Mouse (Mus musculus) kidney, adult 2 months (tissue): ENCODE measurements at regions not wholly inside any gene's neighbourhood (a gene's known extent, or its start where the extent isn't known, plus 50 kb on each side); places are given as distances from the start of the nearest gene placed in this dataset.

ENCODE experiments used
- DNase-seq: peaks from one replicate; pipeline ENCODE4 v3.0.0; 2021
- H3K27ac ChIP-seq: fragments of 200-500 bp; 2 replicates; pipeline ENCODE4 v1.5.1; 2012; ENCODE audit warnings: low read depth, low read length, control low read depth, inconsistent platforms; ENCODE audit not compliant: insufficient read depth
- H3K27me3 ChIP-seq: fragments of 200-500 bp; replicated peaks from 2 replicates; pipeline ENCODE4 v1.6.1; 2012; ENCODE audit warnings: mild to moderate bottlenecking, moderate library complexity, low read length, inconsistent platforms; ENCODE audit not compliant: control insufficient read depth, insufficient read depth
- H3K36me3 ChIP-seq: fragments of 200-500 bp; 2 replicates; pipeline ENCODE4 v1.6.1; 2012; ENCODE audit warnings: mild to moderate bottlenecking, moderate library complexity, low read length, inconsistent platforms; ENCODE audit not compliant: control insufficient read depth, insufficient read depth
- H3K4me1 ChIP-seq: fragments of 200-500 bp; 2 replicates; pipeline ENCODE4 v1.6.1; 2011; ENCODE audit warnings: low read length; ENCODE audit not compliant: control insufficient read depth, insufficient read depth
- H3K4me3 ChIP-seq: fragments of 200-500 bp; 2 replicates; pipeline ENCODE4 v1.5.1; 2011; ENCODE audit warnings: mild to moderate bottlenecking, low read depth, low read length, control low read depth; ENCODE audit not compliant: insufficient read depth
- CTCF ChIP-seq: fragments of 200-500 bp; conservative IDR thresholded peaks from 2 replicates; pipeline ENCODE4 v1.5.1; 2011; ENCODE audit warnings: low read depth, mild to moderate bottlenecking, control low read depth, low read length, moderate library complexity, mixed read lengths; ENCODE audit not compliant: insufficient read depth, insufficient read length
- POLR2A ChIP-seq: fragments of 200-500 bp; IDR thresholded peaks from one replicate; pipeline ENCODE4 v1.6.1; 2011; ENCODE audit warnings: low read depth, low read length, control low read depth
- WGBS: fragments of 180-500 bp; shearing (Covaris S2); methylation state at CpG from one replicate; pipeline ENCODE4 v1.1.7; 2018; 5-methylcytosine and 5-hydroxymethylcytosine counted together

DNA sequence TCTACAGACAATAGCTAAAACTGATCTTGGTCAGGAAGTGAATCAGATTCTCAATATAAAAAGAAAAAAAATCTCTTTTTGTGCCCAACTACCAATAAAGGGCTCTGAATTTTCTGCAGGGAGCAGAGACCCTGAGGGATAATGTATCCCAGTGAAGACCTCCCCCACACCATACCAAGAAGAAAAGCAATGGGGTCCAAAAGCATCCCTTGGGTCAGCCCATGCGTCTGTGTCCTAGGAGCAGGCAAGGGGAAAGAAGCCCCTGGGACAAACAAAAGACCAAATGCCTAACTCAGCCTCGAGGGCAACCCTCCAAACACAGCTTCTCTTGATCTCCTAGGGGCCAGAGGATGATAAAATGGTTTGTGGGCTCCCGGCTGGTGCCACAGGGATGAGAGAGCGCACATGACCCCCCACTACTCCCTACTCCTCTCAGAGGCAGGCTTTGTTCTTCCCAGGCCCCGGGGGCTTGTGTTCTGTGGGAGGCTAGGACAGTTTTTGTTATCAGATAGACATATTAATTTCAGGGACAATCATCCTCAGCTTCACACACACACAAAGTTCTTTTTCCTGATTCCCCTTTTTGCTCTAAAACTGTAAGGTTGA, 172.0 kb upstream of the Slc25a13 start:
- Histone ChIP-seq H3K36me3 (no peaks in the 10 kb centered on the region), H3K27me3 (no peaks in the 10 kb centered on the region), H3K4me1 (no peaks in the 10 kb centered on the region), H3K4me3 (no peak overlapping the region), H3K27ac (no peak overlapping the region)
- no peak for TF ChIP-seq POLR2A
- no peak for TF ChIP-seq CTCF
- DNase-seq = no peak
- 36% methylated on average over 5 of the region's 5 CpGs for WGBS

DNA sequence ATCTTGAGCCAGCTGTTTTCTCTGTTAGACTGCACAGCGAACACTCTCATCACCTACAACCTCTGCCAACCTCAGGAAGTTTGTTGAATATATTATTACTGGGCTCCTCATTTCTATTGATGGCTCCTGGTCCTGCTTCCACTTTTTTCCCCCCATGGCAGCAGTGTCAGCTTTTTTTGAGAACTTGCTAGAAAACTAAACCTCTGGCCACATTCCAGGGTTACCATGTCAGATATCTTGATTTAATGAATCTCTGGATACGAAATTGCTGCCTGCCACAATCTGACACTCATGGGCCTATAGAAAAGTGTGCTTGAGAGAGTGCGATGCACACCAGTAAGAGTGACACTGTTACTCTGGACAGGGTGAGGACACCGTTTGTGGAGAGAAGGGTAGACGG, 170.6 kb upstream of the Slc25a13 start:
- TF ChIP-seq CTCF (no peak), POLR2A (no peak)
- Histone ChIP-seq H3K4me1 (no peaks in the 10 kb centered on the region), H3K27me3 (no peaks in the 10 kb centered on the region), H3K27ac (no peak overlapping the region), H3K4me3 (no peak overlapping the region), H3K36me3 (no peaks in the 10 kb centered on the region)
- no peak for DNase-seq
- whole genome bisulfite sequencing = 77% methylated on average over 5 of the region's 5 CpGs

DNA sequence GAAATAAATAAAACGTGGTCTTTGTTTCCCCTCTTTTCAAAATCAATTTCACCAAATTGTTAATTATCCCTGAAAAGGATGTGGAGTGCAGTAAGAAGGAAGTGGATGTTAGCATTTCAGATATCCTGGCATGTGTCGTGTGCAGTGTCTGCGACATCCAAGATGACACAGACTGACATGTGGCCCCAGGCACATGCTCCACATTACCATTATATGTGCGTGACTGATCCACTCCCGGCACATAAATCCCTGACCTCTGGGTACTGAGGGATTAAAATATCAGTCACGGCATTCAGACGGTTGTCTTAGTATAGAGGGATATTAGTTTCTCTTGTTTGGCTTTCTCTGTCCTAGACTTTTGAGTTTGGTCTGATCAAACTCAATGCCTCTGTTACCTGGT, 168.0 kb upstream of the Slc25a13 start:
- no peak overlapping the region for H3K4me3 ChIP-seq
- WGBS = 75% methylated on average over 7 of the region's 7 CpGs
- no peaks in the 10 kb centered on the region for H3K4me1 ChIP-seq
- DNase-seq = no peak
- TF ChIP-seq POLR2A = no peak
- TF ChIP-seq CTCF = no peak
- no peak overlapping the region for H3K27ac ChIP-seq
- H3K27me3 ChIP-seq = no peaks in the 10 kb centered on the region
- no peaks in the 10 kb centered on the region for H3K36me3 ChIP-seq

DNA sequence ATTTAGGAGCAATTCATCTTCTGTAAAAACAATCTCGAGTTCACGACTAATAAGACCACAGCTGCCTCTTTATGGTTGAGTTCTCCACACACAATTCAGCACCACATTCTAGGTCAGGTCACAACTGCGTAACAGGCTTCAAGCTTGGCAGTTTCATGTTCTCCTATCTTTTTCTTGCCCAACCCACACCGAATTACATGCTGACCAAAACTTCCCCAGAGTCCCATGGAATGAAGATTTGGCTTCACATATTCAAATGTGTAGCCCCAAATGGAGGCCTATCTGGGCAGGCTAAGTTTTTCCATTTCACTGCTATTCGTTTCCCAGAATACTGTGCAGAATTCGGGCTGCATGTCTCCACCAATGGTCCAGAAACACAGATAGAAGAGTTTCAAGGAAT, 167.5 kb upstream of the Slc25a13 start:
- Histone ChIP-seq H3K27ac (no peak overlapping the region), H3K4me3 (no peak overlapping the region), H3K4me1 (no peaks in the 10 kb centered on the region), H3K27me3 (no peaks in the 10 kb centered on the region), H3K36me3 (no peaks in the 10 kb centered on the region)
- no peak for DNase-seq
- TF ChIP-seq POLR2A (no peak), CTCF (no peak)
- 60% methylated on average over 6 of the region's 6 CpGs for WGBS

DNA sequence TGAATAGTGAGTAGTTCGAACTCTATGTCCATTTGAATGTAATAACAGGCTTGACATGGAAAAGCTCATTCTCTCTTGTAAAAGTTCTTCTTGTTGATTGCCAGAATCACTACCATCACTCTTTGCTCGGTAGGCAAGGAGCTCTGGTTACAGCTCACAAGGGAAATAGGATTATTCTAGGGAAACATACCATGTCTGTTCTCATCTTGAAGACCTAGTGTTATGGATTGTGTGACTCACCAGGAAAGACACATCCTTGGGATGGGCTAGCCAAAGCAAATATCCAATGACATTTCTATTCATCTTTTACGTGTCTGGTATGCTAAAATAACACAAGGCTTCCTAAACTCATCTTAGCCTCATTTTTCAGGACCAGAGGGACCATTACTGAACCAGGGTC, 155.4 kb upstream of the Slc25a13 start:
- Histone ChIP-seq H3K4me1 (no peaks in the 10 kb centered on the region), H3K27me3 (no peaks in the 10 kb centered on the region; the same call in 1 of the 2 replicates), H3K36me3 (no peaks in the 10 kb centered on the region), H3K4me3 (no peak overlapping the region), H3K27ac (no peak overlapping the region)
- DNase-seq = no peak
- 82% methylated on average over 3 of the region's 3 CpGs for WGBS
- TF ChIP-seq POLR2A (no peak), CTCF (no peak)

DNA sequence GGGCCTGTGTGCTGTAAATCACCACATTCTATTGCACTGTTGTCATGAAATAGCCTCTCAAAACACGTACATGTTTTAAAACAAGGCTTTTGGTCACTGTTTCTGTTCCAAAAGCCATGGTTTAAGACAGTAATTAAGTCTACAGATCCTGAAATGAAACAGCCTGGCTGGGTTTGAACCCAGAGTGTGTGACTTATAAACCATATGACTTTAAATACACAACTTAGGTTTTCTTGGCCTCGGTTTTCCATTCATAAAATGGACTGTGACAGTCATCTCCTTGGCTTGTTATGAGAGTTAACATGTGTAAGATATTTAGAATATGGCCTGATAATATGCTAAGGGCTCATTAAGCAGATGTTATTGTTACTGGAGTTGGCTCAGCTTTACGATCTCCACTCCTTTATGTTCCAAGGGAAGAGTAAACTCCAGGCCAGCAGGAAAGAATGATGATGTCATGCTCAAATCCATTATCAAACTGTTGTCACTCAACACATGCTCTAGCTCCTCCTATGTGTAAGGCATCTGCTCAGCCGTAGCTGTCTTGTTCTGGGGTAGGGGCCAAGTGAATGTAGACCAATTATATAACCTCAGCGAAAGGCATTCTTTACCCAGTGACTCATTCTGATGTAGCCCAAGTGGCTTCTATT, 154.6 kb upstream of the Slc25a13 start:
- no peaks in the 10 kb centered on the region for H3K36me3 ChIP-seq
- no peak for DNase-seq

DNA sequence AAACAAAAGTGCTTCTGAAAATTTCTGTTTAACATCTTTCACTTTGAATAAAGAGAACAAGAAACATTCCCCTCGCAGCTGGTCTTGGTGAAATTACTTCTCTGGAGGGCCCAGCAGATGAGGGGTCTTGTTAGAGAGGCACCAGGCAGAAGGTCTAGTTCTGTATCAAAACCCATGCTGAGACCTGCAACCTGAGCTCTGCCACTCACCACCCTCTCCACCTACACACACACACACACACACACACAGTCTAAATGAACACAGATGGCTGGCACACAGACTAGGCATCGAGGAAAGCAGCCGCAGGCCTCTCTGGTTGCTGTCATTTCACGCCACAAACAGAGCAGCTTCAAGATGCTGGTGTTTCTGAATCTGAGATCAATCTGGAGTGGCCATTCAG, 147.1 kb upstream of the Slc25a13 start:
- WGBS = 70% methylated on average over 4 of the region's 4 CpGs
- Histone ChIP-seq H3K27me3 (no peaks in the 10 kb centered on the region), H3K27ac (no peak overlapping the region), H3K4me3 (no peak overlapping the region), H3K4me1 (no peaks in the 10 kb centered on the region), H3K36me3 (no peaks in the 10 kb centered on the region)
- no peak for TF ChIP-seq POLR2A
- TF ChIP-seq CTCF = no peak
- DNase-seq = no peak

More for the DNA sequence above, 154.6 kb upstream of the Slc25a13 start:
- no peak for TF ChIP-seq POLR2A
- TF ChIP-seq CTCF = no peak
- no peaks in the 10 kb centered on the region for H3K4me1 ChIP-seq
- H3K27ac ChIP-seq = no peak overlapping the region
- WGBS = 70% methylated on average over 5 of the region's 5 CpGs
- H3K27me3 ChIP-seq = no peaks in the 10 kb centered on the region; the same call in 1 of the 2 replicates
- H3K4me3 ChIP-seq = no peak overlapping the region
